Mouse (Mus musculus): ENCODE measurements at regions not wholly inside any gene's neighbourhood (a gene's known extent, or its start where the extent isn't known, plus 50 kb on each side); places are given as distances from the start of the nearest gene placed in this dataset.

GRCm38 (mm10) chr1:76244721-76245120 is 698.7 kb downstream of the Slc4a3 start:
- H3K4me3 ChIP-seq (replicated peaks; ENCODE audit: extremely low read depth, low read depth, low read length): no peak overlapping the region
- WGBS: 52% methylated on average over 3 of the region's 3 CpGs
- no peaks in the 10 kb centered on the region for H3K4me1 ChIP-seq (ENCODE audit: control insufficient read depth, insufficient read depth, low read length)
- TF ChIP-seq POLR2A (IDR thresholded peaks at IDR 0.05; ENCODE audit: borderline replicate concordance, extremely low read depth, low read depth, low read length) (no peak), CTCF (IDR thresholded peaks at IDR 0.05; ENCODE audit: insufficient read depth, low read length) (no peak)
- DNase-seq: no peak

- no peak overlapping the region for H3K4me3 ChIP-seq (replicated peaks; ENCODE audit: extremely low read depth, low read depth, low read length)
- 54% methylated on average over 8 of the region's 8 CpGs for WGBS
- H3K4me1 ChIP-seq (ENCODE audit: control insufficient read depth, insufficient read depth, low read length): no peaks in the 10 kb centered on the region
- DNase-seq: no peak
- TF ChIP-seq CTCF (IDR thresholded peaks at IDR 0.05; ENCODE audit: insufficient read depth, low read length) (no peak), POLR2A (IDR thresholded peaks at IDR 0.05; ENCODE audit: borderline replicate concordance, extremely low read depth, low read depth, low read length) (no peak)
These were observed 700.2 kb downstream of the Slc4a3 start for GRCm38 (mm10) chr1:76246181-76246796.

- TF ChIP-seq POLR2A (IDR thresholded peaks at IDR 0.05; ENCODE audit: borderline replicate concordance, extremely low read depth, low read depth, low read length) (no peak), CTCF (IDR thresholded peaks at IDR 0.05; ENCODE audit: insufficient read depth, low read length) (no peak)
- Histone ChIP-seq H3K4me1 (ENCODE audit: control insufficient read depth, insufficient read depth, low read length) (no peaks in the 10 kb centered on the region), H3K4me3 (replicated peaks; ENCODE audit: extremely low read depth, low read depth, low read length) (no peak overlapping the region)
- DNase-seq: no peak
- WGBS: 65% methylated on average over 8 of the region's 8 CpGs
These were observed 701.1 kb downstream of the Slc4a3 start for GRCm38 (mm10) chr1:76247126-76247525.

- no peak for DNase-seq
- Histone ChIP-seq H3K4me1 (ENCODE audit: control insufficient read depth, insufficient read depth, low read length) (no peaks in the 10 kb centered on the region), H3K4me3 (replicated peaks; ENCODE audit: extremely low read depth, low read depth, low read length) (no peak overlapping the region)
- TF ChIP-seq POLR2A (IDR thresholded peaks at IDR 0.05; ENCODE audit: borderline replicate concordance, extremely low read depth, low read depth, low read length): no peak
- no peak for TF ChIP-seq CTCF (IDR thresholded peaks at IDR 0.05; ENCODE audit: insufficient read depth, low read length)
- 44% methylated on average over 4 of the region's 4 CpGs for WGBS
These were observed 712.2 kb downstream of the Slc4a3 start for GRCm38 (mm10) chr1:76258217-76258616.

- Histone ChIP-seq H3K4me1 (ENCODE audit: control insufficient read depth, insufficient read depth, low read length) (no peaks in the 10 kb centered on the region), H3K4me3 (replicated peaks; ENCODE audit: extremely low read depth, low read depth, low read length) (no peak overlapping the region)
- TF ChIP-seq CTCF (IDR thresholded peaks at IDR 0.05; ENCODE audit: insufficient read depth, low read length): no peak
- TF ChIP-seq POLR2A (IDR thresholded peaks at IDR 0.05; ENCODE audit: borderline replicate concordance, extremely low read depth, low read depth, low read length): no peak
- 16% methylated on average over 7 of the region's 7 CpGs for WGBS
- DNase-seq: no peak
These were observed 730.1 kb downstream of the Slc4a3 start for GRCm38 (mm10) chr1:76276148-76276547.

- TF ChIP-seq CTCF (IDR thresholded peaks at IDR 0.05; ENCODE audit: insufficient read depth, low read length) (no peak), POLR2A (IDR thresholded peaks at IDR 0.05; ENCODE audit: borderline replicate concordance, extremely low read depth, low read depth, low read length) (no peak)
- no peak overlapping the region for H3K4me3 ChIP-seq (replicated peaks; ENCODE audit: extremely low read depth, low read depth, low read length)
- no peaks in the 10 kb centered on the region for H3K4me1 ChIP-seq (ENCODE audit: control insufficient read depth, insufficient read depth, low read length)
- DNase-seq: no peak
- 65% methylated on average over 3 of the region's 3 CpGs for WGBS
These were observed 730.6 kb downstream of the Slc4a3 start for GRCm38 (mm10) chr1:76276624-76277023.

- 22% methylated on average over 3 of the region's 3 CpGs for WGBS
- no peak overlapping the region for H3K4me3 ChIP-seq (replicated peaks; ENCODE audit: extremely low read depth, low read depth, low read length)
- TF ChIP-seq POLR2A (IDR thresholded peaks at IDR 0.05; ENCODE audit: borderline replicate concordance, extremely low read depth, low read depth, low read length) (no peak), CTCF (IDR thresholded peaks at IDR 0.05; ENCODE audit: insufficient read depth, low read length) (no peak)
- no peak for DNase-seq
- no peaks in the 10 kb centered on the region for H3K4me1 ChIP-seq (ENCODE audit: control insufficient read depth, insufficient read depth, low read length)
These were observed 737.3 kb downstream of the Slc4a3 start for GRCm38 (mm10) chr1:76283322-76283721.

GRCm38 (mm10) chr1:76322943-76323559 is 777.0 kb downstream of the Slc4a3 start:
- WGBS: 71% methylated on average over 4 of the region's 4 CpGs
- Histone ChIP-seq H3K4me1 (ENCODE audit: control insufficient read depth, insufficient read depth, low read length) (no peaks in the 10 kb centered on the region), H3K4me3 (replicated peaks; ENCODE audit: extremely low read depth, low read depth, low read length) (no peak overlapping the region)
- no peak for DNase-seq
- TF ChIP-seq CTCF (IDR thresholded peaks at IDR 0.05; ENCODE audit: insufficient read depth, low read length): no peak
- no peak for TF ChIP-seq POLR2A (IDR thresholded peaks at IDR 0.05; ENCODE audit: borderline replicate concordance, extremely low read depth, low read depth, low read length)

- Histone ChIP-seq H3K4me1 (ENCODE audit: control insufficient read depth, insufficient read depth, low read length) (no peaks in the 10 kb centered on the region), H3K4me3 (replicated peaks; ENCODE audit: extremely low read depth, low read depth, low read length) (no peak overlapping the region)
- no peak for TF ChIP-seq CTCF (IDR thresholded peaks at IDR 0.05; ENCODE audit: insufficient read depth, low read length)
- TF ChIP-seq POLR2A (IDR thresholded peaks at IDR 0.05; ENCODE audit: borderline replicate concordance, extremely low read depth, low read depth, low read length): no peak
- DNase-seq: no peak
- WGBS: 61% methylated on average over 4 of the region's 4 CpGs
These were observed 777.5 kb downstream of the Slc4a3 start for GRCm38 (mm10) chr1:76323592-76323991.

GRCm38 (mm10) chr1:76336011-76336410 is 789.9 kb downstream of the Slc4a3 start:
- no peak for DNase-seq
- no peak overlapping the region for H3K4me3 ChIP-seq (replicated peaks; ENCODE audit: extremely low read depth, low read depth, low read length)
- no peaks in the 10 kb centered on the region for H3K4me1 ChIP-seq (ENCODE audit: control insufficient read depth, insufficient read depth, low read length)
- TF ChIP-seq POLR2A (IDR thresholded peaks at IDR 0.05; ENCODE audit: borderline replicate concordance, extremely low read depth, low read depth, low read length) (no peak), CTCF (IDR thresholded peaks at IDR 0.05; ENCODE audit: insufficient read depth, low read length) (no peak)
